Mouse (Mus musculus) MEL (cell line): ENCODE data around the gene Piezo1. TPM values are rescaled to one million over a fixed set of nuclear protein-coding genes. Genes with fewer than 3 reads are reported as not detected.

Source experiments
- DNase-seq: peaks from one replicate; pipeline ENCODE4 v3.0.0; 2011; ENCODE audit warnings: low read depth, low spot score
- H3K27ac ChIP-seq: 2 replicates; pipeline ENCODE4 v1.5.1; 2012; ENCODE audit warnings: low read depth, mild to moderate bottlenecking, control low read depth, low read length, moderate library complexity; ENCODE audit not compliant: control insufficient read depth
- H3K27me3 ChIP-seq, 2 experiments: fragments of 150-350 bp in 1 of 2; sonication (generic) in 1 of 2; 2 replicates each; pipeline ENCODE4 v1.6.1; 2012; ENCODE audit warnings: low read length in 2 of 2, mild to moderate bottlenecking in 2 of 2, improper control_type of control experiment in 1 of 2, moderate library complexity in 1 of 2; ENCODE audit not compliant: insufficient read depth in 2 of 2, control insufficient read depth in 1 of 2
- H3K36me3 ChIP-seq, 2 experiments: 2 replicates each; pipeline ENCODE4 v1.6.1; 2012 to 2014; ENCODE audit warnings: low read length in 2 of 2, improper control_type of control experiment in 1 of 2, inconsistent platforms in 1 of 2, mild to moderate bottlenecking in 1 of 2; ENCODE audit not compliant: insufficient read depth in 2 of 2, control insufficient read depth in 1 of 2
- H3K4me1 ChIP-seq, 2 experiments: fragments of 150-350 bp in 1 of 2; sonication (generic) in 1 of 2; 2 replicates each; pipeline ENCODE4 v1.6.1; 2012; ENCODE audit warnings: low read length in 2 of 2, improper control_type of control experiment in 1 of 2, mild to moderate bottlenecking in 1 of 2; ENCODE audit not compliant: insufficient read depth in 2 of 2, control insufficient read depth in 1 of 2
- H3K4me3 ChIP-seq, 2 experiments: fragments of 150-350 bp in 1 of 2; sonication (generic) in 1 of 2; 2 replicates each; pipeline ENCODE4 v1.5.1; 2012; ENCODE audit warnings: low read depth in 2 of 2, low read length in 2 of 2, mild to moderate bottlenecking in 2 of 2, moderate library complexity in 2 of 2, control low read depth in 1 of 2, improper control_type of control experiment in 1 of 2; ENCODE audit not compliant: control insufficient read depth in 1 of 2, insufficient read depth in 1 of 2
- H3K79me2 ChIP-seq: 2 replicates; pipeline ENCODE4 v1.6.1; 2012; ENCODE audit warnings: mild to moderate bottlenecking, low read length, moderate library complexity; ENCODE audit not compliant: control insufficient read depth, poor library complexity, insufficient read depth
- H3K9ac ChIP-seq: 2 replicates; pipeline ENCODE4 v1.6.1; 2012; ENCODE audit warnings: low read depth, mild to moderate bottlenecking, control low read depth, low read length, moderate library complexity; ENCODE audit not compliant: control insufficient read depth, poor library complexity, severe bottlenecking
- H3K9me3 ChIP-seq: fragments of 150-350 bp; sonication (generic); replicated peaks from 2 replicates; pipeline ENCODE4 v1.6.1; 2012; ENCODE audit warnings: mild to moderate bottlenecking, low read length, improper control_type of control experiment, moderate library complexity; ENCODE audit not compliant: insufficient read depth
- BHLHE40 ChIP-seq: IDR thresholded peaks from 2 replicates; pipeline ENCODE4 v1.6.1; 2012; ENCODE audit warnings: low read depth, mild to moderate bottlenecking, inconsistent platforms, low read length, improper control_type of control experiment, borderline replicate concordance
- CHD1 ChIP-seq: IDR thresholded peaks from 2 replicates; pipeline ENCODE4 v1.6.1; 2012; ENCODE audit warnings: low read depth, mild to moderate bottlenecking, inconsistent platforms, low read length, improper control_type of control experiment
- CHD2 ChIP-seq: IDR thresholded peaks from 2 replicates; pipeline ENCODE4 v1.6.1; 2011; ENCODE audit warnings: low read length, improper control_type of control experiment
- CTCF ChIP-seq, 3 experiments: IDR thresholded peaks in 2 of 3; conservative IDR thresholded peaks in 1 of 3; 2 replicates each; pipeline ENCODE4 v1.5.1; 2011 to 2012; ENCODE audit warnings: low read length in 3 of 3, low read depth in 2 of 3, mild to moderate bottlenecking in 2 of 3, improper control_type of control experiment in 1 of 3, inconsistent platforms in 1 of 3, mixed read lengths in 1 of 3, moderate library complexity in 1 of 3; ENCODE audit not compliant: control insufficient read depth in 1 of 3, insufficient read depth in 1 of 3, poor library complexity in 1 of 3, severe bottlenecking in 1 of 3
- E2F4 ChIP-seq: IDR thresholded peaks from 2 replicates; pipeline ENCODE4 v1.6.1; 2011; ENCODE audit warnings: low read depth, low read length, improper control_type of control experiment, borderline replicate concordance
- ELF1 ChIP-seq: IDR thresholded peaks from 2 replicates; pipeline ENCODE4 v1.6.1; 2014; ENCODE audit warnings: low read depth, mild to moderate bottlenecking, inconsistent platforms, low read length, improper control_type of control experiment, moderate library complexity
- EP300 ChIP-seq, 2 experiments: IDR thresholded peaks; 2 replicates each; pipeline ENCODE4 v1.6.1; 2011; ENCODE audit warnings: improper control_type of control experiment in 2 of 2, low read length in 2 of 2, low read depth in 1 of 2, mild to moderate bottlenecking in 1 of 2
- GABPA ChIP-seq: IDR thresholded peaks from 2 replicates; pipeline ENCODE4 v1.6.1; 2012; ENCODE audit warnings: low read depth, mild to moderate bottlenecking, inconsistent platforms, low read length, improper control_type of control experiment, moderate library complexity
- GATA1 ChIP-seq: IDR thresholded peaks from 2 replicates; pipeline ENCODE4 v1.6.1; 2011; ENCODE audit warnings: low read depth, low read length, improper control_type of control experiment
- HCFC1 ChIP-seq: IDR thresholded peaks from 2 replicates; pipeline ENCODE4 v1.6.1; 2012; ENCODE audit warnings: low read depth, mild to moderate bottlenecking, inconsistent platforms, low read length, improper control_type of control experiment, moderate library complexity
- MAZ ChIP-seq: IDR thresholded peaks from 2 replicates; pipeline ENCODE4 v1.6.1; 2012; ENCODE audit warnings: low read depth, mild to moderate bottlenecking, inconsistent platforms, low read length, improper control_type of control experiment
- MEF2A ChIP-seq: IDR thresholded peaks from 2 replicates; pipeline ENCODE4 v1.6.1; 2014; ENCODE audit warnings: low read depth, mild to moderate bottlenecking, inconsistent platforms, low read length, improper control_type of control experiment; ENCODE audit not compliant: poor library complexity, insufficient replicate concordance, severe bottlenecking; ENCODE audit errors: extremely low read depth
- MXI1 ChIP-seq: IDR thresholded peaks from 2 replicates; pipeline ENCODE4 v1.6.1; 2011; ENCODE audit warnings: mild to moderate bottlenecking, low read depth, low read length, improper control_type of control experiment
- POLR2AphosphoS2 ChIP-seq: IDR thresholded peaks from 2 replicates; pipeline ENCODE4 v1.6.1; 2011; ENCODE audit warnings: low read length, improper control_type of control experiment
- RAD21 ChIP-seq: IDR thresholded peaks from 2 replicates; pipeline ENCODE4 v1.6.1; 2011; ENCODE audit warnings: mild to moderate bottlenecking, low read depth, low read length, improper control_type of control experiment
- SMC3 ChIP-seq: IDR thresholded peaks from 2 replicates; pipeline ENCODE4 v1.6.1; 2011; ENCODE audit warnings: low read depth, low read length, improper control_type of control experiment
- TAL1 ChIP-seq: IDR thresholded peaks from 2 replicates; pipeline ENCODE4 v1.6.1; 2012; ENCODE audit warnings: mild to moderate bottlenecking, inconsistent platforms, low read length, moderate library complexity, mixed read lengths
- USF1 ChIP-seq: IDR thresholded peaks from 2 replicates; pipeline ENCODE4 v1.6.1; 2014; ENCODE audit warnings: low read depth, mild to moderate bottlenecking, inconsistent platforms, low read length, improper control_type of control experiment, moderate library complexity
- USF2 ChIP-seq, 2 experiments: IDR thresholded peaks; 2 replicates each; pipeline ENCODE4 v1.6.1; 2011 to 2012; ENCODE audit warnings: improper control_type of control experiment in 2 of 2, low read length in 2 of 2, borderline replicate concordance in 1 of 2, inconsistent platforms in 1 of 2, low read depth in 1 of 2, mild to moderate bottlenecking in 1 of 2; ENCODE audit not compliant: insufficient read depth in 1 of 2
- ZC3H11A ChIP-seq: IDR thresholded peaks from 2 replicates; pipeline ENCODE4 v1.6.1; 2012; ENCODE audit warnings: low read depth, mild to moderate bottlenecking, inconsistent platforms, low read length, improper control_type of control experiment
- ZKSCAN1 ChIP-seq: IDR thresholded peaks from 2 replicates; pipeline ENCODE4 v1.6.1; 2012; ENCODE audit warnings: low read depth, mild to moderate bottlenecking, inconsistent platforms, low read length, improper control_type of control experiment, moderate library complexity
- ZMIZ1 ChIP-seq: IDR thresholded peaks from 2 replicates; pipeline ENCODE4 v1.6.1; 2012; ENCODE audit warnings: low read depth, mild to moderate bottlenecking, inconsistent platforms, low read length, improper control_type of control experiment, moderate library complexity
- polyA plus RNA-seq, 2 experiments: library from polyadenylated mRNA; stranded (reverse) in 1 of 2; unstranded in 1 of 2; fragments of >175 nt in 1 of 2; fragments of >200 nt in 1 of 2; gene quantifications; 2 replicates each; pipeline versions ENCODE4 v1.2.1 to v1.2.4; 2012; ENCODE audit warnings: low replicate concordance in 2 of 2, low read depth in 1 of 2; ENCODE audit not compliant: insufficient read length in 2 of 2, insufficient read depth in 1 of 2, missing spikeins in 1 of 2
- total RNA-seq: library from RNA; depleted of rRNA; stranded (reverse); fragments of 300-350 nt; gene quantifications from 2 replicates; pipeline ENCODE4 v1.2.3, GENCODE M21; 2012

Piezo1 gene
- total and polyA plus RNA-seq, 3 experiments = 35.1 to 223 (median 144) TPM

GRCm38 (mm10) chr8:122531312-122531711, 19.8 kb downstream of the Piezo1 start (continued):
- TF ChIP-seq USF2 (IDR thresholded peaks at IDR 0.05; ENCODE audit: borderline replicate concordance in 1 of 2, insufficient read depth in 1 of 2, low read depth in 1 of 2, low read length in 2 of 2) = no peak
- TF ChIP-seq, all 39 proteins: peak for 0

GRCm38 (mm10) chr8:122529159-122529558, 22.0 kb downstream of the Piezo1 start:
- peaks cover 0 to 8% of the 10 kb centered on the region in 2 experiments; a peak in 2 of 4 replicates for H3K36me3 ChIP-seq
- no peaks in the 10 kb centered on the region for H3K27me3 ChIP-seq
- TF ChIP-seq RAD21 (no peak), ZMIZ1 (no peak), E2F4 (no peak), MAZ (no peak), BHLHE40 (no peak), CHD2 (no peak), ZC3H11A (no peak), ZKSCAN1 (no peak), POLR2AphosphoS2 (no peak), MEF2A (no peak), ELF1 (no peak), SMC3 (no peak), USF1 (no peak), GABPA (no peak), HCFC1 (no peak), CTCF (IDR thresholded peaks at IDR 0.05 in 2 of 3, conservative IDR thresholded peaks at IDR 0.05 in 1 of 3; ENCODE audit: control insufficient read depth in 1 of 3, insufficient read depth in 1 of 3, low read depth in 2 of 3, low read length in 3 of 3, poor library complexity in 1 of 3, severe bottlenecking in 1 of 3) (no peak)
- 0 out of 4 replicates have a peak, but pooled peaks cover 0 to 3% of the 10 kb centered on the region in 2 experiments for H3K4me1 ChIP-seq
- no peak for DNase-seq
- H3K4me3 ChIP-seq = no peak overlapping the region
- H3K9me3 ChIP-seq = no peaks in the 10 kb centered on the region
- no peak overlapping the region for H3K27ac ChIP-seq
- no peak overlapping the region for H3K9ac ChIP-seq
- H3K79me2 ChIP-seq = peaks cover 52% of the 10 kb centered on the region

- H3K79me2 ChIP-seq = peaks cover 47% of the 10 kb centered on the region
- no peaks in the 10 kb centered on the region for H3K27me3 ChIP-seq
- DNase-seq = no peak
- TF ChIP-seq TAL1 = no peak
- no peak for TF ChIP-seq MAZ
- no peak for TF ChIP-seq GATA1
- no peak for TF ChIP-seq EP300 (IDR thresholded peaks at IDR 0.05; ENCODE audit: low read depth in 1 of 2, low read length in 2 of 2)
- no peak for TF ChIP-seq BHLHE40
- TF ChIP-seq MXI1 = no peak
- no peak for TF ChIP-seq USF2 (IDR thresholded peaks at IDR 0.05; ENCODE audit: borderline replicate concordance in 1 of 2, insufficient read depth in 1 of 2, low read depth in 1 of 2, low read length in 2 of 2)
- TF ChIP-seq RAD21 = no peak
- no peak for TF ChIP-seq CHD1
- TF ChIP-seq, all 39 proteins: peak for 0
- Histone ChIP-seq H3K4me3 (no peak overlapping the region), H3K27ac (no peak overlapping the region), H3K9me3 (no peaks in the 10 kb centered on the region), H3K36me3 (peaks cover 0 to 8% of the 10 kb centered on the region in 2 experiments; a peak in 2 of 4 replicates), H3K4me1 (0 out of 4 replicates have a peak, but pooled peaks cover 0 to 3% of the 10 kb centered on the region in 2 experiments), H3K9ac (no peak overlapping the region)
Observed at GRCm38 (mm10) chr8:122527937-122528336, 23.2 kb downstream of the Piezo1 start.
